Mouse (Mus musculus) CH12.LX (cell line): ENCODE data around the gene Tldc1. TPM values are rescaled to one million over a fixed set of nuclear protein-coding genes. Genes with fewer than 3 reads are reported as not detected.

Source experiments
- DNase-seq: peaks from one replicate; pipeline ENCODE4 v3.0.0-alpha.2; 2013; ENCODE audit errors: extremely low read depth
- H3K27ac ChIP-seq: 2 replicates; pipeline ENCODE4 v1.5.1; 2012; ENCODE audit warnings: low read depth, mild to moderate bottlenecking, control low read depth, moderate library complexity; ENCODE audit not compliant: insufficient read depth
- H3K27me3 ChIP-seq: replicated peaks from 2 replicates; pipeline ENCODE3; 2012; ENCODE audit warnings: inconsistent platforms
- H3K36me3 ChIP-seq, 2 experiments: replicated peaks in 1 of 2; 2 replicates each; pipeline versions ENCODE3 to v1.6.1; 2012; ENCODE audit warnings: inconsistent platforms in 1 of 2, low read length in 1 of 2, mild to moderate bottlenecking in 1 of 2, mixed read lengths in 1 of 2, moderate library complexity in 1 of 2; ENCODE audit not compliant: control insufficient read depth in 1 of 2, insufficient read depth in 1 of 2
- H3K4me1 ChIP-seq, 2 experiments: 2 replicates each; pipeline ENCODE4 v1.6.1; 2012; ENCODE audit warnings: inconsistent platforms in 1 of 2, moderate library complexity in 1 of 2; ENCODE audit not compliant: insufficient read depth in 2 of 2, control insufficient read depth in 1 of 2
- H3K4me2 ChIP-seq: 2 replicates; pipeline ENCODE4 v1.6.1; 2012; ENCODE audit warnings: low read depth, mild to moderate bottlenecking, control low read depth; ENCODE audit not compliant: poor library complexity, insufficient read depth, severe bottlenecking
- H3K4me3 ChIP-seq, 3 experiments: fragments of 150-350 bp in 1 of 3; sonication (generic) in 1 of 3; replicated peaks in 1 of 3; 2 replicates each; pipeline versions ENCODE3 to v1.5.1; 2011 to 2012; ENCODE audit warnings: low read depth in 2 of 3, low read length in 2 of 3, mild to moderate bottlenecking in 2 of 3, moderate library complexity in 2 of 3, control low read depth in 1 of 3, improper control_type of control experiment in 1 of 3, inconsistent platforms in 1 of 3, mixed read lengths in 1 of 3; ENCODE audit not compliant: poor library complexity in 1 of 3
- H3K79me2 ChIP-seq: replicated peaks from 2 replicates; pipeline ENCODE4 v1.6.1; 2012; ENCODE audit warnings: mild to moderate bottlenecking, moderate library complexity; ENCODE audit not compliant: control insufficient read depth, poor library complexity, insufficient read depth, severe bottlenecking; ENCODE audit errors: extremely low read depth
- H3K9ac ChIP-seq: 2 replicates; pipeline ENCODE4 v1.6.1; 2012; ENCODE audit warnings: low read depth, mild to moderate bottlenecking, control low read depth, moderate library complexity; ENCODE audit not compliant: insufficient read depth
- H3K9me3 ChIP-seq: replicated peaks from 2 replicates; pipeline ENCODE3; 2012; ENCODE audit warnings: low read length, inconsistent platforms, mixed read lengths
- BHLHE40 ChIP-seq: IDR thresholded peaks from 2 replicates; pipeline ENCODE4 v1.6.1; 2011; ENCODE audit warnings: mild to moderate bottlenecking, low read depth, low read length, improper control_type of control experiment
- CHD1 ChIP-seq: IDR thresholded peaks from 2 replicates; pipeline ENCODE4 v1.6.1; 2012; ENCODE audit warnings: low read depth, low read length, improper control_type of control experiment, inconsistent platforms
- CHD2 ChIP-seq: IDR thresholded peaks from 2 replicates; pipeline ENCODE4 v1.6.1; 2011; ENCODE audit warnings: low read length, improper control_type of control experiment
- E2F4 ChIP-seq: IDR thresholded peaks from 2 replicates; pipeline ENCODE4 v1.6.1; 2011; ENCODE audit warnings: low read depth, low read length, improper control_type of control experiment; ENCODE audit not compliant: insufficient replicate concordance
- ELF1 ChIP-seq: IDR thresholded peaks from 2 replicates; pipeline ENCODE4 v1.6.1; 2014; ENCODE audit warnings: low read depth, mild to moderate bottlenecking, inconsistent platforms, low read length, improper control_type of control experiment
- EP300 ChIP-seq: IDR thresholded peaks from 2 replicates; pipeline ENCODE4 v1.6.1; 2011; ENCODE audit warnings: low read length, improper control_type of control experiment
- ETS1 ChIP-seq: conservative IDR thresholded peaks from 2 replicates; pipeline ENCODE4 v1.6.1; 2012; ENCODE audit warnings: low read depth, mild to moderate bottlenecking, inconsistent platforms, low read length, improper control_type of control experiment, moderate library complexity
- JUN ChIP-seq: IDR thresholded peaks from 2 replicates; pipeline ENCODE4 v1.6.1; 2011; ENCODE audit warnings: low read depth, mild to moderate bottlenecking, low read length, improper control_type of control experiment, moderate library complexity; ENCODE audit not compliant: insufficient read depth
- MAFK ChIP-seq: IDR thresholded peaks from 2 replicates; pipeline ENCODE4 v1.6.1; 2011; ENCODE audit warnings: low read length, improper control_type of control experiment; ENCODE audit not compliant: insufficient replicate concordance
- MAZ ChIP-seq: IDR thresholded peaks from 2 replicates; pipeline ENCODE4 v1.6.1; 2012; ENCODE audit warnings: low read depth, mild to moderate bottlenecking, inconsistent platforms, low read length, improper control_type of control experiment, moderate library complexity
- MEF2A ChIP-seq: IDR thresholded peaks from 2 replicates; pipeline ENCODE4 v1.6.1; 2014; ENCODE audit warnings: low read depth, mild to moderate bottlenecking, inconsistent platforms, low read length, improper control_type of control experiment, borderline replicate concordance
- MXI1 ChIP-seq: IDR thresholded peaks from 2 replicates; pipeline ENCODE4 v1.6.1; 2011; ENCODE audit warnings: mild to moderate bottlenecking, low read depth, low read length, improper control_type of control experiment
- MYC ChIP-seq: IDR thresholded peaks from 2 replicates; pipeline ENCODE4 v1.6.1; 2011; ENCODE audit warnings: low read depth, mild to moderate bottlenecking, improper control_type of control experiment, low read length
- NELFE ChIP-seq: IDR thresholded peaks from 2 replicates; pipeline ENCODE4 v1.6.1; 2011; ENCODE audit warnings: low read depth, low read length, improper control_type of control experiment
- PAX5 ChIP-seq: IDR thresholded peaks from 2 replicates; pipeline ENCODE4 v1.6.1; 2012; ENCODE audit warnings: low read length, inconsistent platforms, mixed read lengths
- POLR2A ChIP-seq: IDR thresholded peaks from 2 replicates; pipeline ENCODE4 v1.6.1; 2011; ENCODE audit warnings: low read depth, mild to moderate bottlenecking, improper control_type of control experiment, low read length
- POLR2AphosphoS2 ChIP-seq: IDR thresholded peaks from 2 replicates; pipeline ENCODE4 v1.6.1; 2011; ENCODE audit warnings: low read depth, low read length, improper control_type of control experiment
- RAD21 ChIP-seq: IDR thresholded peaks from 2 replicates; pipeline ENCODE4 v1.6.1; 2011; ENCODE audit warnings: low read depth, mild to moderate bottlenecking, low read length, improper control_type of control experiment, moderate library complexity
- RCOR1 ChIP-seq: conservative IDR thresholded peaks from 2 replicates; pipeline ENCODE4 v1.6.1; 2012; ENCODE audit warnings: low read depth, mild to moderate bottlenecking, inconsistent platforms, low read length, improper control_type of control experiment
- SIN3A ChIP-seq: IDR thresholded peaks from 2 replicates; pipeline ENCODE4 v1.6.1; 2012; ENCODE audit warnings: low read length, improper control_type of control experiment, inconsistent platforms
- TBP ChIP-seq: conservative IDR thresholded peaks from 2 replicates; pipeline ENCODE4 v1.6.1; 2011; ENCODE audit warnings: low read depth, low read length, improper control_type of control experiment
- USF1 ChIP-seq: IDR thresholded peaks from 2 replicates; pipeline ENCODE4 v1.6.1; 2014; ENCODE audit warnings: low read depth, mild to moderate bottlenecking, inconsistent platforms, low read length, improper control_type of control experiment
- ZC3H11A ChIP-seq: IDR thresholded peaks from 2 replicates; pipeline ENCODE4 v1.6.1; 2012; ENCODE audit warnings: low read depth, mild to moderate bottlenecking, inconsistent platforms, low read length, improper control_type of control experiment
- ZMIZ1 ChIP-seq: IDR thresholded peaks from 2 replicates; pipeline ENCODE4 v1.6.1; 2012; ENCODE audit warnings: low read depth, mild to moderate bottlenecking, inconsistent platforms, low read length, improper control_type of control experiment
- ZNF384 ChIP-seq: IDR thresholded peaks from 2 replicates; pipeline ENCODE4 v1.6.1; 2012; ENCODE audit warnings: low read depth, low read length, improper control_type of control experiment, inconsistent platforms
- dilution Hi-C: fragments of 300-500 bp; cut with MboI; formaldehyde crosslinking; loops from 2 replicates; pipeline ENCODE4 v1.14.3; 2020; ENCODE audit warnings: low sequenced_read_pairs; ENCODE audit not compliant: extremely low pct_unique_long_range_greater_than_20kb, extremely low pct_ligation_motif_present
- in situ Hi-C: fragments of 300-500 bp; cut with MboI; formaldehyde crosslinking; loops from 3 replicates; pipeline ENCODE4 v1.14.3; 2019; ENCODE audit warnings: low sequenced_read_pairs, low pct_ligation_motif_present, low pct_unique_long_range_greater_than_20kb, mixed read lengths
- polyA plus RNA-seq: library from polyadenylated mRNA; unstranded; fragments of >175 nt; gene quantifications from 2 replicates; pipeline ENCODE4 v1.2.1, GENCODE M21; 2012; ENCODE audit warnings: low read depth; ENCODE audit not compliant: insufficient read length
- total RNA-seq, 2 experiments: library from RNA; depleted of rRNA; stranded (reverse); fragments of 300-350 nt in 1 of 2; fragments of >200 nt in 1 of 2; gene quantifications; 2 replicates each; pipeline ENCODE4 v1.2.3; 2012 to 2014

Tldc1 gene
- total and polyA plus RNA-seq, 3 experiments, result 3.8 to 10.4 (median 7.7) TPM

DNA sequence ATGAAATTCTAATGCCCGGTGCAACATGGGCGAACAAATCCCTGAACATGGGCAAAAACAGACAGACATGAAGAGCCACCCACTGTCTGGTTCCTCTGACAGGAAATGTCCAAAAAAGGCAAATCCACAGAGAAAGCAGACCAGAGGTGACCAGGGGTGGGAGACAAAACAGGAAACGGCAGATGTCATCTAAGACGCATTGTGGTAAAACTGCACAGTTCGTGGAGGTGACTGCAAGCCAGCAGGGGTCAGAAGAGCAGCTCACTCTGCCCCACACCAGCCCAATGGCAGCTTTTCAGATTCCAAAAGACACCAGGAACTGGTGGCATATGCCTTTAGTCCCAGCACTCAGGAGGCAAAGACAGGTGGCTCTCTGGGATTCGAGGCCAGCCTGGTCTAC is 33.7 kb upstream of the Tldc1 start (continued):
- TF ChIP-seq ETS1, result peak; percentile 51; the same call in 1 of the 2 replicates
- 0 out of 2 replicates have a peak, but pooled peaks have one; percentile 3 for TF ChIP-seq ZC3H11A
- no peak for TF ChIP-seq ZMIZ1
- peak; percentile 46 for TF ChIP-seq EP300
- no peak for TF ChIP-seq USF1
- TF ChIP-seq POLR2AphosphoS2, result no peak
- TF ChIP-seq MEF2A, result no peak
- TF ChIP-seq MAZ, result no peak
- TF ChIP-seq MXI1, result peak; percentile 53; the same call in 1 of the 2 replicates

DNA sequence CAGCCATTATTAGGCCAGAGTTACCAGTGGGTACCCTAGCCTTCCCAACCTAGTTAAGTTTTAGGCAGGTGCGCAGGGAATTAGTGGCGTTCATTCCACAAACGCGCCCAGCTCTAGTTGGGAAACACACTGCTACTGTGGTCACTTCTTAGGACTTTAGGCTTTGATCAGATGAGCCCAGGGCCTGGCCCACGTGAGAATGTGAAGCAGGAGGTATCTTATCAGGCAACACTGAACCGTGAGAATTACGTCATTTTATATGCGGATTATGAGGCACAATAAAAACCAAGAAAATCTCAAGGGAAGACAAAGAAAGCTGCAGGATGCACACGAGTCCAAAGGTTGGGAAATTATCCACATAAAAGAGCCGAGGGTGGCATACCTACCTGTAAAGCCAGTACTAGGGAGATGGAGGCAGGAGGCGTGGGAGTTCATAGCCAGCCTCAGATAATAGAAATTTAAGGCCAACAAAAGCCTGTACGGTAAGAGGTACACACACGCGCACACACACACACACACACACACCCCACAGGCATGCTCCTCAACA is 32.8 kb upstream of the Tldc1 start:
- peaks cover 17 to 76% of the 10 kb centered on the region in 2 experiments for H3K4me1 ChIP-seq
- in situ Hi-C loops (no loop called here), dilution Hi-C loops (no loop called here)

DNA sequence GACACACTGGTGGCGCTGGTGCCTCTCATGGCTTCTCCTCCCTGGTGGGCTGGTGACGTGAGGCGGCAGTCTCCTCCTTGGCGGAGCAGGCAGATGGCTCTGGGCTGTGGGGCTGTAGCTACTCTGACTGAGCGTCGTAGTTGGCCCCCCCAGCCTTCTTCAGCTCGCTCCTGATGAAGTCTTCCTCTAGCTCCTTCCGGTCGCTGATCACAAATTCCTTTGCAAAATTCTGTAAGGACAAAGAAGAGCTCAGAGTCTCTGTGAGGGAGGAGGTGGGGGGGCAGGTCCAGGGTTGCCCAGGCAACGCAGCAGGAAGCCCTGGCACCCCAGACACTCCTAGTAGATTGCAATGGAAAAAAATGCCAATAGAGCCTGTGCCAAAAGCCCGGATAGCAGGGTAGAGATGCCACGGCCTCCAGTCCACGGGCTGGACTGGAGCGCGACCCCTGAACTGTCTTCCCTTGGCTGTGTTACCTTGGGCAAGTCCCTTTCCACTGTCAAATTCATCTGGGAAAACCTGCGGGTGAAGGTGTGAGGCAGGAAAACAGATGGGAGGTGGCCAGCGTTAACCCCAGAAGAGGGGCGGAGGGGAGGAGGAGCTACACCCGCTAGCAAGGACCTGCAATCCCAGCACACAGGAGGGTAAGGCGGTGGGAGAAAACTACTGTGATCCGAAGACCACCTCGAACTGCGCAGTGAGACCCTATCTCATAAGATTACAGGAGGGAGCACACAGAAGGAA is 32.1 kb upstream of the Tldc1 start:
- Histone ChIP-seq H3K4me2 (no peak overlapping the region), H3K27ac (no peak overlapping the region), H3K9me3 (peaks cover 2% of the 10 kb centered on the region), H3K4me3 (no peak overlapping the region), H3K4me1 (peaks cover 18 to 81% of the 10 kb centered on the region in 2 experiments), H3K27me3 (no peaks in the 10 kb centered on the region), H3K79me2 (no peaks in the 10 kb centered on the region), H3K9ac (no peak overlapping the region), H3K36me3 (peaks cover 0 to 45% of the 10 kb centered on the region in 2 experiments)
- TF ChIP-seq MEF2A (no peak), MAZ (no peak), SIN3A (no peak), E2F4 (no peak), BHLHE40 (no peak), MYC (no peak), POLR2A (no peak)
- dilution Hi-C loops, result no loop called here
- DNase-seq, result no peak
- in situ Hi-C loops, result no loop called here

More for the DNA sequence above, 32.8 kb upstream of the Tldc1 start:
- peaks cover 4% of the 10 kb centered on the region for H3K9me3 ChIP-seq
- no peak for TF ChIP-seq NELFE
- TF ChIP-seq RCOR1, result no peak
- TF ChIP-seq PAX5, result no peak
- TF ChIP-seq E2F4, result no peak
- no peak for TF ChIP-seq CHD1
- no peak for TF ChIP-seq POLR2AphosphoS2
- no peak for TF ChIP-seq BHLHE40
- no peak for TF ChIP-seq JUN
- TF ChIP-seq ZNF384, result no peak
- TF ChIP-seq MEF2A, result no peak
- no peak for TF ChIP-seq TBP
- TF ChIP-seq ELF1, result no peak
- TF ChIP-seq MAFK, result no peak
- no peak for TF ChIP-seq CHD2
- no peak for TF ChIP-seq SIN3A
- TF ChIP-seq RAD21, result no peak
- TF ChIP-seq, all 38 proteins: peak for 0
- Histone ChIP-seq H3K36me3 (peaks cover 0 to 51% of the 10 kb centered on the region in 2 experiments), H3K27me3 (no peaks in the 10 kb centered on the region), H3K4me2 (no peak overlapping the region), H3K4me3 (no peak overlapping the region), H3K79me2 (no peaks in the 10 kb centered on the region), H3K27ac (no peak overlapping the region), H3K9ac (no peak overlapping the region)
- no peak for DNase-seq
